Mouse (Mus musculus) T-helper 17 cell (primary cell): Measurements from ENCODE around the gene Ccdc9.
"Not testable (repeated sequence)": the region's sequence is repeated elsewhere in the genome, so short reads cannot be mapped to it uniquely, and the experiment has no call there.

Experiments
- in situ Hi-C, 2 experiments: fragments of 300-600 bp; cut with MboI, MseI; formaldehyde crosslinking; loops; 1 replicate in 1 of 2; 2 replicates in 1 of 2; pipeline ENCODE4 v1.15.1; 2025; ENCODE audit warnings: high pct_unique_total_duplicates in 2 of 2

Gene Ccdc9

DNA sequence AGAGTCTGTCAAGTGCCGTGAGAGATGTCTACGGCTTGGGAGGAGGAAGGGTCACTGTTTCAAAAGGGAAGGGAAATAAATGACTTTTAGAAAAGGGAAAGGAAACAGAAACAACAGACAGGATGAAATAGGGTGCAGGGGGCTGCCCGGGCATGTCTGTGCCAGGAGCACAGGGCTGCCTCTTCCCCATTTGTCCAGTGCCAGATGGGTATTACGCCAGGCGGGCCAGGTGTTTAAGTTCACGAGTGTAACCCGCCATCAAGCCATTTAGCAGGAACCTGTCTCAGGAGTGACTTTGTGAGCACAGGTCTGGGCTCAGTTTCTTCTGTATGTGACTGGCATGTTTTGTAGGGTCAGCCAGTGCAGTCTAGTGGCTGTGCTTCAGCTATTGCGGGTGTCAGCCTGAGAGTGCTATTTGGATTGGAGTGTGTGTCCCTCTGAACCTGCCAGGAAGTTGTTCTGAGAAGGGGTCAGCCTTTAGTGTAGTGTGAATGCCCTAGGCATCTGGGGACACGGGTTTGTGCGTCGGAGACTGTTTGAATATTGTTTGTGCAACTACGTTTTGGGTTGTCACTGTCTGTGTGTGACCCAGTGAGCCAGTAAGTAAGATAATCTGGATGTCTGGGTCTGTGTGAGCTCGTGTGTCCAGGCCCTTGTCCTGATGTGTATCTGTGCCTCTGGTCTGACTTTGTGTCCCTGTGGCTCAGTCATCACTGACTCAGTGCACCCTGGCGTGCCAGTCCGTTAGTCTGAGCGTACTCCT, 22.1 kb upstream of the Ccdc9 start:
- in situ Hi-C loops: no loop called here

DNA sequence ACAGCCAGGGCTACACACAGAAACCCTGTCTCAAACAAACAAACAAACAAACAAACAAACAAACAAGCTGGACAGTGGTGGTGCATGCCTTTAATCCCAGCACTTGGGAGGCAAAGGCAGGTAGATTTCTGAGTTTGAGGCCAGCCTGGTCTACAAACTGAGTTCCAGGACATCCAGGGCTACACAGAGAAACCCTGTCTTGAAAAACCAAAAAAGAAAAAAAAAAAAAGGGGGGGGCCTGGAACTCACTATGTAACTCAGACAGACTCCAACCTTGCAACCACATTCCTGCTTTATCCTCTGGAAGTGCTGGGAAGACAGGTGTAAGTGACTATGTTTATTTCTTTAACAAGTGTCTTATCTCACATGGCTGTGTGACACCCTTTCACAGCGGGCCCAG, 21.5 kb upstream of the Ccdc9 start, which contains the start of gene Bbc3:
TSS of gene Bbc3 (plus strand) at position 301 of the 400 bp plus-strand sequence.
- in situ Hi-C loops: not testable (repeated sequence)

DNA sequence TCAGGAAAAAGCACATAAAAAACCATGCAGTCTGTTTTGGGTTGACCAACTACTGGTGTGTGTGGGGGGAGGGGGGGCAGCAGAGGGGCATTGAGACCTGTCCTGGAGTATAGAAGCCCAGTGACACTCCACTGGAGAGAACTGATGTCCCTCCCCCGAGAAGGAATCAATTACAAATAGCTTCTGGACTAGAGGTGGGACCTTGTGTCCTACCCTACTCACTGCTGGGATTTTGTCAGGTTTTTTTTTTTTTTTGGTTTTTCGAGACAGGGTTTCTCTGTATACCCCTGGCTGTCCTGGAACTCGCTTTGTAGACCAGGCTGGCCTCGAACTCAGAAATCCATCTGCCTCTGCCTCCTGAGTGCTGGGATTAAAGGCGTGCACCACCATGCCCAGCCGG, 20.5 kb upstream of the Ccdc9 start:
- in situ Hi-C loops: not testable (repeated sequence)

DNA sequence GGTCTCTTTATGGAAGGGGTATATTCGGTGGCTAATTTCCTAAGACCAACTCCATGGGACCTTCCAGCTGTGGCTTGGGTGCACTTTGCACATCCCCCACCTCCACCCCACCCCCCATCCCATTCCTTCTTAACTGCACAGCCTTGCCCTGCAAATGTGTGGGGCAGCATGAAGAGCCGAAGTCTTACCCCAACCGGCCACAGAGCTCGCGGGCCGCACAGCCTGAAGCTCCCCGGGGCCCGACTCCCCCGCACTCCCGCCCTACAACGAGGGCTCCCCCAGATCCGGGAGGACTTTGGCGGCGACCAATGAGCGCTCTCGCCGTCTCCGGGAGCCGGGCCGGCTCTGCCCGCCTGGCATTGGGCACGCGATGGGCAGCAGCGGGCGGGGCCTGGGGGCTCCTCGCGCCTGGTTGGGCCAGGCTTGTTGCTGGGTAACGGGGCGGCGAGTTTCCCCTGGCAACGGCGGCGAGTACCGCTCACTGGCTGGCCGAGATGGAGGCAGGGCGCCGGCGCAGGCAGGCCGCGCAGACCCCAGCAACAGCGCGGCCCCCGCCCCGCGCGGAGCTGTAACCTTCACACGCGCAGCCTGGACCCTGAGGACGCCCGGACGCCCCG, 12.9 kb upstream of the Ccdc9 start:
- in situ Hi-C loops: no loop called here

DNA sequence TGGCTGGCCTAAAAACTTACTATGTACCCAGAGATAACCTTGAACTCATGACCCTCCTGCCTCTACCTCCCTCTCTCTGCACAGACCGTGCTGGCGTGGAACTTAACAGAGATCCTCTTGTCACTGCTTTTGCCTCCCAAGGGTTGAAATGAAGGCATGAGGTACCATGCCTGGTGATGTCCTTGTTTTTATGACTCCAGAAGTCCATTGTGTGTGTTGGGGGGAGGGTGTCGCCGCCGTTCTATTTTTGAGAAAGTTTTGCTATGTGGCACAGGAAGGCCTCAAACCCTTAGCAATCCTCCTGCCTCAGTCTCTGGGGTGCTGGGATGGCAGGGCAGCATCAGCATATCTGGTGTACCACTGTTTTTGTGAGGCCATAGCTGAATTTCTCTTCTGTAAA, 12.3 kb upstream of the Ccdc9 start:
- in situ Hi-C loops: no loop called here

DNA sequence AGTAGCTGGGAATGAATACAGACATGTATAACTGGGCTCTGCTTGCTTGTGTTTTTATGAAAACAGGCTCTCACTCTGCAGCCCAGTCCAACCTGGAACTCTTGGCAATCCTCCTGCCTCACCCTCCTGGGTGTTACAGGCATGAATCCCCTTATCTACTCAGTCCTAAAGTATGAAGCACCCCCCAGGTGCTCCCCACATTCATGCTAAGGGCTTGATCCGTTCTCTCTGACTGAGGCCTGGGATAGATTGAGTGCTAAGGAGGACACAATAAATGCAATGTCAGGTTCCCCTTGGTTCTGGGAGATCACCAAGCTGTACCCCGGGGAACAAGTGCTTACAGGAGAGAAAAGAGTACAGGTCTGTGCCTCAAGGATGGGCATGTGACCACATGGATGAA, 11.0 kb upstream of the Ccdc9 start:
- in situ Hi-C loops: no loop called here

DNA sequence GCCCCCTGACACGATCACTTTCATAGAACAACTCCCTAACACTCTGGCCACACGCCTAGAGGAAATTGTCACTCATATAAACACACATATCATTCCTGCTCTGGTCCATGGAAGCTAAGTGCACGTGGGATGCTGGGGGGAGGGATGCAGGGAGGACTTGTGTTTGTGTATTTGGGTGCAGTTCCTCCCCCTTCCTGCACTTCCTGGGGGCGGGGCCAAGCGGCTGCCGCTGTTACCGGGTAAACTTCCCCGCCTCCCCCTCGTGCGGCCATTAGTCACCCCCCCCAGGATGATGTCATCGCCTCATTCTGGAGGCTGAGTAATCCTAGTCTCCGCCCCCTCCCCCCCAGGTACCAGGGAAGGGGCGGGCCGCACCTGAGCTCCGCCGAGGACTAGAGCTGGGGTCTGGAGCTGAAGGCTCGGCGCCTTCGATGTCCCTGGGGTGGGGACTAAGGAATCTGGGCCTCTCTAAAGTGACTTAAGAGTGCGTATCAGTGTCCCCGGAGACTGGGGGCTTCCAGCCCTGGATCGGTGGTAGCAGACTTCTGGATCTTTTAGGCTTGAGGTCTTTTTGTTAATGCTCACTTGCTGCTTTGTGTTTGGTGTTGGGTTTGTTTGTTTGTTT, 10.3 kb upstream of the Ccdc9 start:
- in situ Hi-C loops: no loop called here

DNA sequence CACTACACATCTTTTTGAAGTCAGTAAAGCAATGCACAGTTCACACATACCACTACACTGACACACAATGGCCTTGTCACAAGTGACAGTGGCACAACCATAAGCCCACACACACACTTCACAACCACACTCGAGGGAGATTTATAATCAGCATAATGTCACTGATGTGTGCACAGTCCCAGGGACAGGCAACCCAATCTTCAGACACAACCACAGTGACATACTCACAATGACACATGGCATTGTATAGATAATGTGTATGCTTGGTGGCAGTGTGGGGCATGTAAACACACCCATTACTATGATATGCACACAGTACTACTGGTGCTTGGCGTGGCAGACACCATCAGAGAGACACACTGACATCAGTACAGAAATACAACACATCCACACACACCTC, 9.6 kb upstream of the Ccdc9 start:
- in situ Hi-C loops: no loop called here

DNA sequence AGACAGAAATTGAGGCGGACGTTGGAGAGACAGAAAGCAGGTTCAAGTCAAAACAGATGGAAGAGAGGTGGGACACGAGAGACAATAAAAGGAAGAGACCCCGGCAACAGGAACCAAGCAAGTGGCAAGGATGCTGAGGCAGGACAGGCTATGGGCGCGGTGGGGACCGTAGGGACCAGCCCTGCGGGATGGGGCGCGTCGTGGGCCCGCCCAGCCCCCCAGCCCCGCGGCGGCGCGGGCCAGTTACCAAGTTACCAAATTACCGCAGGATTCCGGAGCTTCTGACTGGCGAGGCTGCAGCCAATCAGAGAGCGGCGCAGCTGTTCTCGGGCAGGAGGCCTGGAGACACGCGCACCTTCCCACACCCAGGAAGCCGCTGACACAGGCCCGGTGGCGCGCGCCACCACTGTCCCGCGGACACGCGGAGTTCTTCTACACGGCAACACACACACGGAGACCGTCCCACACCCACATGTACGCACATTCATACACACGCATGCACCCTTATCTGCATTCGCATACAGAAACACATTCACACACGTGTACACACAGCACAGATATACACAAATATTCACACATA, 8.8 kb upstream of the Ccdc9 start:
- in situ Hi-C loops: no loop called here

DNA sequence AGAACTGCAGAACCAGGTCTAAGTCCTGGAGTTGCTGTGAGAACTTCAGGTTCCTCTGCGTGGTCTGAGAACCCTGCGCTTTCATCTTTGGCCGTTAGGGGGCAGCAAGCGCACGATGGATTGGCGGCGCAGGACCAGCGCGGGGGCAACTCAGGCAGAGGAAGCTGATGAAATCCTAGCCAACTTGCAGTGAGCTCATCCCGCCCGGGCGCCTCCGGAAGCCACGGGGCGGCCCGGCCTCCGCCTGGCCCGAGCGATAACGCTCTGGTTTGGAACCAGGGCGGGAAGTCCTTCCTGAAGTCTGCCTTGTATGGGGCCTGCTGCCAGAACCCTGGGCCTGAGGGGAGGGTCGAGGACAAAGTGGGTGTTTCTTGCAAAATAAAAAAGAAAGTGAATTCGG, 8.2 kb upstream of the Ccdc9 start:
- in situ Hi-C loops: loop anchor here in 1 of 2 experiments (5.0 kb wide), 2 partner anchors 32 to 87 kb away; no protein-coding TSS in a partner anchor

DNA sequence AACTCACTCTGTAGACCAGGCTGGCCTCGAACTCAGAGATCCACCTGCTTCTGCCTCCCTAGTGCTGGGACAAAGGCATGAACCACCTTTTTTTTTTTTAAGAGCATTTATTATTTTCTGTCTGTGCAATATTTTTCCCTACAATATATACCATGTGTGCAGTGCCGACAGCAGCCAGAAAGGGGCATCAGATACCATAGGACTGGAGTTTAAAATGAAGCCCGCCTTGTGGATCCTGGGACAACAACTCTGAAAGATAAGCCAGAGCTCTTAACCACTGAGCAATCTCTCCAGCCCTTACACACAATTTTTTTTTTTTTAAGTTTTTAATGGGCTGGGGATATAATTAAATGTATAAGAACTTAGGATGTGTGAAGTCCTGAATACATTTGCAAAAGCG, 7.8 kb upstream of the Ccdc9 start:
- in situ Hi-C loops: loop anchor here in 1 of 2 experiments (5.0 kb wide), 2 partner anchors 33 to 88 kb away; no protein-coding TSS in a partner anchor

DNA sequence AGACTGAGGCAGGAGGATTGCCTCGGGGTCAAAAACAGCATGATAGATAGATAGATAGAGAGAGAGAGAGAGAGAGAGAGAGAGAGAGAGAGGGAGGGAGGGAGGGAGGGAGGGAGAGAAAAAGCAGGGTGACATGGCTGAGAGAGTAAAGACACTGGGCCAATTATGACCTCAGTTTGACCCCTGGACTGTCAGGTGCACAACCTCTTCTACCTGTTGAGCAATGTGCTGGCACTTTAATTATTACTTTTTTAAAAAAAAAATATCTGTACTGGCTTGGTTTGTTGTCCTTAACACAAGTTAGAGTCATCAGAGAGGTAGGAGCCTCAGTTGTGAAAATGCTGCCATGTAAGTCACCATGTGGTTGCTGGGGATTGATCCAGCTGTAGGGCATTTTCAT, 1.2 kb upstream of the Ccdc9 start:
- in situ Hi-C loops: no loop called here

DNA sequence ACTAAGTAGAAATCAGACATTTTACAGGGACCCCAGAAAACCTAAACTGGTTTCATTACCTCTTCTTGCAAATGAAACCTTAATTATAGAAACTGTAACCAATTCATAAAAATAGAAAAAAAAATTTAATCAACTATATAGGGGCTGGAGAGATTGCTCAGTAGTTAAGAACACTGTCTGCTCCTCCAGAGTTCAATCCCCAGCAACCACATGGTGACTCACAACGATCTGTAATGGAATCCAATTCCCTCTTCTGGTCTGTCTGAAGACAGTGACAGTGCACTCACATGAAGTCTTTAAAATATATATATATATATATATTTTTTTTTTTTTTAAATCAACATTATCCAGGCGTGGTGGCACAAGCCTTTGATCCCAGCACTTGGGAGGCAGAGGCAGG, 421 bp upstream of the Ccdc9 start:
- in situ Hi-C loops: no loop called here

DNA sequence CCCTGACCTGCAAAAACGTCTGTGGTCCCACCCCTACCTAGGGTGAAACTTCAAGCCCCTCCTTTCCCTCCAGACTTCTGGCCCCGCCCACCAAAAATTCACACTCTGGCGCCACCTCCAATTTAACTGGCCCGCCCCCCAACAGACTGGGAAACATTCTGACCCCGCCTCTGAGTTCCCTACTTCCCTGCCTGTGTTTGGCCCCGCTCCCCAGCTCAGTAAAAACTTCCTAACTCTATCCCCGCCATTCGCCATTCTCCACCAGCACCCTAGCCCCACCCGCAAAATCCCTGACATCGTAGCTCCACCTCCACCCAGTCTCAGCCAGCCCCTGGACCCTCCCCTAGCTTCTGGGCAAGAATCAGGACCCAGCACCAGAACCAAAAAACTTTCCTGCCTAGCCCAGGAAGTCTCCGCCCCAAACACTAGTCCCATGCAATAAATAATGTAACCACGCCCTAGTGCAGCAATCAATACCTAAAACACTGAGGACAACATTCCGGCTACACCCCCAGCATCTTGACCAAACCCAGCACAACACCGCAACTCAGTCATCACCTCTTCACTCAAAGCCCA, 1.1 kb downstream of the Ccdc9 start:
- in situ Hi-C loops: no loop called here

DNA sequence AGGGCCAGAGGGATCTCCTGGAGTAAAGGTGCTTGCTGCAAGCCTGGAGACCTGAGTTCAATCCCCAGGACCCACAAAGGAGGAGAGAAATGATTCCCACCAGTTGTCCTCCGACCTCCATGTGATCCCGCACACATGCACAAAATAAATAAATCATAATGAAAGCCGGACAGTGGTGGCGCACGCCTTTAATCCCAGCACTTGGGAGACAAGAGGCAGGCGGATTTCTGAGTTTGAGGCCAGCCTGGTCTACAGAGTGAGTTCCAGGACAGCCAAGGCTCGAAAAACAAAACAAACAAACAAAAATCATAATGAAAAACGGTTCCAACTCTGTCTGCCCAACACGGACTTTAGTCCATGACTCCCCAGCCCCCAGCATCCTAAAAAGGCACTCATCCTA, 1.7 kb downstream of the Ccdc9 start:
- in situ Hi-C loops: no loop called here

DNA sequence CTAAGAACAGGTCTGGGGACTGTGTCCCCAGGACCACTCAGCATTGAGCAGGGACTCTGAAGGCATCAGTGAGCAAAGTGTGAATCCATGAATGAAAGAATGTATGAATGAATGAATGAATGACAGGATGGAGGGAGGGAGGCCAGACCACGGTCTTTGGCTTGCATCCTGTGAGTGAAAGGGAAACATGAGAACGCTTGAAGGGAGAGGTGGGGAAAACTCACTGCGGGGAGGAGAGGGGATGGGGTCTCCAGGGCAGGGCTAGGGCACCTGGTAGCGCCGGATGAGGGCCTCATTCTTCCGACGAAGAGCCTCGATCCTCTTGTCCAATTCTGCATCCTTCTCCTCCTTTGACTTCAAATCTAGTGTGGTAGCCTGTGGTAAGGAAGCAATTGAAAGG, 2.6 kb downstream of the Ccdc9 start:
- in situ Hi-C loops: no loop called here

DNA sequence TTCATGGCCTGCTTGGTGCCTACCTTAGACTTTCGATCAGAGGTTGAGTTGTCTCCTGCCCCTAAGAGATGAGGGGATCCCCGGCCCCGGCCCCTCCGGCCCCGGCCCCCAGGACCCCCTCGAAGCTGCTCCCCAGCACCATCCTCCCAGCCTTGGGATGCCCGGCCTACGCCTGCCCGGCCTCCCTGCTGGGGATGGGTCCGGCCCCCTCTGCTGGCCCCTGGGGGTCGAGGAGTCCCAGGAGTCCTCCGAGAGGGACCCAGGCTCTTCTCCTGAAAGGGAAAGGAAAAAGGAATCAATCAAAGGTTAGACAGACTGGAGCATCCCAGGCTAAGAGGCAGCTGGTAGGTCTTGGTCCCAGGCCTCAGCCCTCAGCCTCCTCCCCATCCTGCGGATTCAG, 4.3 kb downstream of the Ccdc9 start:
- in situ Hi-C loops: no loop called here

DNA sequence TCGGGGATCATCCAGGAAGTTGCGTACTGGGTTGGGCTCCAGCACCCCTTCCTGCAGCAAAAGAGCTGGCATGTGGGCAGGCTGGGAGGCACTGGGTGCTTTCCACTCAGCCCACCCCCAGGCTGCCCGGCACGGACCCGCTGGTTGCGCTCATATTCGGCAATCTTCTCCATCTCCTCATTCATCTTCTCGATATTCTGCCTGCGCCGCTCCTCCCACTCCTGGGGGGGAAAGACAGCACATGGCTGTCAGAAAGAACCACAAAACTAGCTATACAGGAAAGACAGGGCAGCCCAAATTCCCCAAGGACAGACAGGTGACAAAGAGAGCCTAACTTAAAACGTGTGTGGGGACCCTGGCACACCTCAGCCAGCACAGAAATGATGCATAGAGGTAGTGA, 5.9 kb downstream of the Ccdc9 start:
- in situ Hi-C loops: no loop called here

DNA sequence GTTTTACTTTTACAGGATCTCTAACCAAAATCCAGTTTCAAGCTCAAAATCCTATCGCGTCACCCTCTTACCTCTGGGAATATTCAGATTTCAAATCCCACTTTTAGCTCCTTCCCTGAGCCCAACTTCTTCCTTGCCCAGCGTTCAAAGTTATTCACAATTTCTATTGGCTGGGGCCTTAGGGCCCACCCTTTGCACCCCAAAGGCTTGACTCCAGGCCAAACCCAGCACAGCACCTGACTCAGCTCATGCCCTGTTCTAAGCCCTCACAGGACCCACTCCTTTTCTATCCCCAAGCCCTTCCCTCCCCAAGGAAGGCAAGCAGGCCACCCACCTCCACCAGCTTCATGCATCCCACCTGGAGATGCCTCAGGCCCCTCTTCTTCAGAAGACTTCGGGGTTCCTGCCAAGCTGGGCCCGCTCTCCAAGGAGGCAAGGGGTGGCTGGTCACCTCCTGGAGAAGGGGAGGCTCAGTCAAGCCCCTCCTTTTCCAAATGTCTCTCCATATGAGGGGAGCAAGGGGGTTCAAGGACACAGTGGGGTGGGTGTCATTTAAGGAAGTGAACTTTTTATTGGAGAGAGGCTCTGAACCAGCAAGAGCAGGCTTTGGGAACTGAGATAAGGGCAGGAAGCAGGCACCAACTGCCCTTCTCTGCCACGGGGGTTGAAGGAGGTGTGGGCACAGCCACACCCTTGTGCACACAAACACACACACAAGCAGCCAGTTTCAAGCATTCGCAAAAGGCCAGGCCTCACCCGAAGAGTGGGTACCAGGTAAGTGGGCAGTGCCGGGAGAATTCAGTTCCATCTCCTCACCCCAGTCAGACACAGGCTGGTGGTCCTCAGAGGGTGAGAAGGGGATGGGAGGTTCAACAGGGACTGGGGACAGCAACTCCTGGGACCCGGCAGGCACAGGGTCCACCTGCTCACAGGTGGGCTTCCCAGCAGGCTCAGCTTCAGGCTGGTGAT, 11.4 kb downstream of the Ccdc9 start:
- in situ Hi-C loops: no loop called here

DNA sequence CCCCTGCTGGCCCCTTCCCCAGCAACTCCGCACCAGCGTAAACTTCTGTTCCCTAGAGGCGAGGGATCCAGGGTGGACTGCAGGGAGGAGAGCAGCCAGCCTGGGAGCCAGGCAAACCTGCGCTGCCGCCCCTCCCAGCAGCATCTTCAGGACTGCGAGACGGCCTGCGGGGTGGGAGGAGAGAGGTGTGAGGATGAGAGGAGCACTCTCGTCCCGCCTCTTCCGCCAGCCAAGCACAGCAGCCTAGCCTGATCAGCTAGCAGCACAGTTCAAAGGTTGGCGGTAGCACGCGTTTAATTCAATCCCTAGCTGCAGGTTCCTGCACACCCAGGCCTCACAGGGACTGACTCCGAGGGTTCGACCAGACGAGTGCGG, 12.8 kb downstream of the Ccdc9 start:
- in situ Hi-C loops: no loop called here
